Mouse (Mus musculus) lung, postnatal 0 days (tissue): ENCODE data around the gene Hs6st1.

Experiments used
- CTCF ChIP-seq: IDR thresholded peaks from 2 replicates; pipeline ENCODE4 v1.5.1; 2016; ENCODE audit warnings: antibody characterized with exemption, mild to moderate bottlenecking
- EP300 ChIP-seq: IDR thresholded peaks from 2 replicates; pipeline ENCODE4 v1.6.1; 2016; ENCODE audit warnings: antibody characterized with exemption, mild to moderate bottlenecking, control low read depth

DNA sequence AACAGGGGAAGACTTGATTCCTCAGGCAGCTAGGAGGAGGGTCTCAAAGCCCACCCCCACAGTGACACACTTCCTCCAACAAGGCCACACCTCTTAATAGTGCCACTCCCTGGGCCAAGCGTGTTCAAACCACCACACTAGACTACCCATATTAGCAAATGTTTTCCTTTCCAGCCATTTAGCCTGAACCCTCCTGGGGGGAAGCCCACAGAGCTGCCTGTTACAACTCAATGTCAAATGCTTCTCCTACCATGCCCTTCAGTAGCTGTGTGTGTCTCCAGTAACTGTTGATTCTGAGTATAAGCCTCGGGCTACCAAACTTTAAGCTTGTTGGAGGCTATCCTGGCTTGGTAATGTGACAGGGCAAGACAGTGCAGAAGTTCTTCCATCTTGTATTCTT lies 49.0 kb upstream of the Hs6st1 start:
- no peak for TF ChIP-seq EP300
- no peak for TF ChIP-seq CTCF
